Mouse (Mus musculus): ENCODE results near the gene Arid4a. TPM values are rescaled to one million over a fixed set of nuclear protein-coding genes. Genes with fewer than 3 reads are reported as not detected.

Gene Arid4a
- 44.2 and 45.8 TPM in 2 replicates for polyA plus RNA-seq (2015; fragmentation: Nextera tagmentation; extraction: Ambion mirVana)

DNA sequence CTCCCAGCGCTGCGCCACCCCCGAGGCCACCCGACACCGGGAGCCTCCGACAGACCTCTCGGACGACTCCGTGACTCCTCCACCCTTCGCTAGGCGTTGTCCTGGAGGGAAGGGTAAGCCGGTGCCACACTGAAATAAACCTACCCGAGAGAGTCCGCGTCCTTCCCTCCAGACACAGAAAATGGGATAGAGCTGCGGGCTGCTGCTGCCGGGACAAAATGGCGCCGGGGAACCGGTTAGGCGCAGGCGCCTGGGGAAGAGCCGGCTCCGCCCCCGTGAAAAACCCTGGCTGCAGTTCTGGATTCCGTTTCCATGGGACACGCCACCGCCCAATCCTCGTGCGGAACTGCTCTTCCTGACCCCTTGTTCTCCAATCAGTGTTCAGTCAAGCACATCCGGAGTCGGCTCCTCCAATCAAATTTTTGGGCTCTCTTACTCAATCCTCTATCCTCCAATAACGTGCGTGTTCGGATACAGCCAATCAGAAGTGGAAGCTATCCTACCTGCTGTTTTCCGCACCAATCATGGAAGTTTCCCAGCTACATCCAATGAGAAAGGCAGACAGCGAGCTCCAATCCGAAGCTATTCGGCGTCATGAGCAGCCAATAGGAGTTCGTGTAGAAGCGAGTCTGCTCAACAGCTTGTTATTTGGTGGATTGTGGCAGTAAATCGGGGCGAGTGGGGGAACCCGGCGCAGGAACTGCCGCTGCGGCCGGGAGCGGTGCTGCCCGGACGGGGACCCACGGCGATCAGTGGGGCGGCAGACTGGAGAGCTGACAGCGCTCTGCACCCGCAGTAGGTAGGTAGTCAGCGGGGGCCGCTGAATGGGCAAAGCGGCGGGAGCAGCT is at the start of gene Arid4a:
TSS of gene Arid4a (plus strand) at position 628 of the 848 bp plus-strand sequence.
- under 1% methylated on average over 61 of the region's 61 CpGs for WGBS
- peak within 1 kb of the TSS; percentile 98 for H3K4me3 ChIP-seq
- peaks cover 35% of the 10 kb centered on the region for H3K4me1 ChIP-seq (replicated peaks)
- H3K9me3 ChIP-seq: no peaks in the 10 kb centered on the region
- peaks cover 23% of the 10 kb centered on the region for H3K36me3 ChIP-seq
- no peaks in the 10 kb centered on the region for H3K27me3 ChIP-seq
- H3K9ac ChIP-seq: peak within 1 kb of the TSS; percentile 91
- H3K27ac ChIP-seq (replicated peaks): peak within 1 kb of the TSS; percentile 98
- peak; percentile 98 for ATAC-seq (ENCODE audit: low read depth)
- H3K4me2 ChIP-seq: peak within 1 kb of the TSS; percentile 89

- 50% methylated on average over 8 of the region's 8 CpGs for WGBS
- no peaks in the 10 kb centered on the region for H3K9me3 ChIP-seq
- no peaks in the 10 kb centered on the region for H3K27me3 ChIP-seq
- peaks cover 7% of the 10 kb centered on the region for H3K4me1 ChIP-seq (replicated peaks)
- ATAC-seq (ENCODE audit: low read depth): no peak
- H3K4me3 ChIP-seq: peak overlapping the region; percentile 61
- H3K36me3 ChIP-seq: peaks cover 22% of the 10 kb centered on the region
- peak overlapping the region; percentile 80 for H3K9ac ChIP-seq
- peak overlapping the region; percentile 56 for H3K4me2 ChIP-seq
- peak overlapping the region; percentile 90 for H3K27ac ChIP-seq (replicated peaks)
These were observed 48.2 kb upstream of the Arid4a start for GRCm38 (mm10) chr12:70967581-70967980.

GRCm38 (mm10) chr12:70968141-70968790 is 47.5 kb upstream of the Arid4a start:
- H3K4me3 ChIP-seq: peak overlapping the region; percentile 61
- peak; percentile 87 for ATAC-seq (ENCODE audit: low read depth)
- H3K9me3 ChIP-seq: no peaks in the 10 kb centered on the region
- peaks cover 7% of the 10 kb centered on the region for H3K4me1 ChIP-seq (replicated peaks)
- H3K27ac ChIP-seq (replicated peaks): peak overlapping the region; percentile 90
- peaks cover 16% of the 10 kb centered on the region for H3K36me3 ChIP-seq
- WGBS: under 1% methylated on average over 35 of the region's 35 CpGs
- no peaks in the 10 kb centered on the region for H3K27me3 ChIP-seq
- H3K4me2 ChIP-seq: peak overlapping the region; percentile 56
- H3K9ac ChIP-seq: peak overlapping the region; percentile 80

DNA sequence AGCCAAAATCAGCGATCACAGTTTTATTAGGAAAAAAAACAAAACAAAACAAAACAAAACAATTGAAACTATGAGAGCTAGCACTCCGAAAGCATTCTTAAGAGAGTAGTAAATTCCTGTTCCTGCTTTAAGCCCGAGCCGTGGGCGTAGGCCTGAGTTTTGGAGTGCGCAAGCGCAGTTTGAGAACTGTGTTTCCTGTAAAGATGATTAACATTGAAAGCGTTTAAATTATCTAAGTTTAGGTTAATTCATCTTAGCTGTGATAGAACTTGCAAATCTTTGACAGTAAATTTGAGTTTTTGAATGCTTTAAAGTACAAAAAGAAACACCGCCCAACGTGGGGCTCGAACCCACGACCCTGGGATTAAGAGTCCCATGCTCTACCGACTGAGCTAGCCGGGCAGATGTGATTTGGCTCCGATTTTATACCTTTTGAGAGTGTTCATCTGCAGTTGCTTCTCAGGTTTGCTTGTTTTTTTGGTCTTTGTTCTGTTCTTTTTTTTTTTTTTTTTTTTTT is 46.9 kb upstream of the Arid4a start:
- WGBS: under 1% methylated on average over 15 of the region's 15 CpGs

GRCm38 (mm10) chr12:70969485-70970184 is 46.2 kb upstream of the Arid4a start:
- peak overlapping the region; percentile 50; the same call in 1 of the 2 replicates for H3K9ac ChIP-seq
- peak overlapping the region; percentile 38 for H3K4me3 ChIP-seq
- H3K9me3 ChIP-seq: no peaks in the 10 kb centered on the region
- H3K27me3 ChIP-seq: no peaks in the 10 kb centered on the region
- peaks cover 2% of the 10 kb centered on the region; the same call in 1 of the 2 replicates for H3K36me3 ChIP-seq
- 4% methylated on average over 17 of the region's 17 CpGs for WGBS
- peak overlapping the region; percentile 54 for H3K4me2 ChIP-seq
- H3K27ac ChIP-seq (replicated peaks): 0 out of 2 replicates have a peak overlapping the region, but pooled peaks have one; percentile 34
- ATAC-seq (ENCODE audit: low read depth): no peak
- peaks cover 7% of the 10 kb centered on the region for H3K4me1 ChIP-seq (replicated peaks)

More for the DNA sequence above, 46.9 kb upstream of the Arid4a start:
- Histone ChIP-seq H3K36me3 (peaks cover 10% of the 10 kb centered on the region; the same call in 1 of the 2 replicates), H3K4me3 (peak overlapping the region; percentile 61), H3K27me3 (no peaks in the 10 kb centered on the region), H3K27ac (replicated peaks) (peak overlapping the region; percentile 90), H3K4me2 (peak overlapping the region; percentile 56), H3K9me3 (no peaks in the 10 kb centered on the region), H3K4me1 (replicated peaks) (peaks cover 7% of the 10 kb centered on the region), H3K9ac (peak overlapping the region; percentile 80)
- peak; percentile 70 for ATAC-seq (ENCODE audit: low read depth)

DNA sequence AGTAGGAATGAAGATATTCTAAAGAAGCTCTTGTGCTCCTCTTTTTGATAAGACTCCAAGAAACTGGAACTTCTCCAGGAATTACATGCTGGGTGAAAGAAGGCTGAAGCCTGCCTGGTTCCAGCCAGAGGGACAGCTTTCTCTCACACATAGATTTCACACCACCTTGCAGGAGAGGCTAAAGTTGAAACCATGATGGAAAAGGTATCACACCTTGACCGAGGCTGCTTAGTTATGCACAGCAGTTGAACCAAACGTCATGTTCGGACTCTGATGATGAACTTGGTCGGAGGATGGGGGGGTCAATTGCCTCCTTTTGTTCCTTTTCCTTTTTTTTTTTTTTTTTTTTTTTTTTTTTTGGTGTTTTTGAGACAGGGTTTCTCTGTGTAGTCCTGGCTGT is 42.0 kb upstream of the Arid4a start:
- Histone ChIP-seq H3K4me2 (peak overlapping the region; percentile 81), H3K27ac (replicated peaks) (peak overlapping the region; percentile 83; the same call in 1 of the 2 replicates)

DNA sequence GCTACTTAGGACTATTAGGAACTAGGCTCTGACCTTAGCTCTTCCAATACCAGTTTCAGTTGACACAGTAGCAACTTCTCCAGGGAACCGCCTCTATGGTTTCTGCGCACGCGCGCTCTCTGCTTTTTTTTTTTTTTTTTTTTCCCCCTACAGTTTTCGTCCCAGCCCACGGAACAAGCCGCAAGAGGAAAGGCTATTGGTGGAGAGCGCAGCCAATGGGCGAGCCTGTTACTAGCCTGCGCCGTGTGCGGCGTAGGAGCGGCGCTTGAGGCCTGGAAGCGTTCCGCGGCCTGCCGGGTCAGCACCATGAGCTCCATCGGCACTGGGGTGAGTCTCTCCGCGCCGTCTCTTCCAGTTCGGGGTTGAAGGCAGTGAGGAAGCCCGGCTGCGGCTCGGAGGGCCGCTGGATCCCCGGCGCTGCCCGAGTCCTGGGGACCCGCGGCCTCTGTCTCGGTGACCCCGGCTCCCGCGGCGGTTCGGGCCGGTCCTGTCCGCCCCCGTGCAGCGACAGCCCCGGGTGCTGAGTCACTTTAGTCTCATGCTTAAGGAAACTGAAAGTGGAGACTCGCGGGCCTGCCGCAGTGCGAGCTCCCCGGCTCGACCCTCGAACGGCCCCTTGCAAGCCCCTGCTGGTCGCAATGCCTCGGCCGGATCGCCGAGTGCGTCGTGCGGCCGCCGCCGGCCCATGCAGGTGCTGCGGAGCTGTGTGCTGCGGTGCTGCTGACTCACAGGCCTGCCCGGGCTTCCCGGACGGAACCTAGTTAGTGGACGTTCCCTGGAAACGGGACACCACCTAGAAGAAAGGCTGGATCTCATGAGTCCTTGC is 41.1 kb upstream of the Arid4a start, which contains the start of gene Psma3:
TSS of gene Psma3 (plus strand) at position 181 of the 826 bp plus-strand sequence.
- ATAC-seq (ENCODE audit: low read depth): peak; percentile 100
- Histone ChIP-seq H3K4me3 (peak within 1 kb of the TSS; percentile 99), H3K4me2 (peak within 1 kb of the TSS; percentile 81), H3K27ac (replicated peaks) (peak within 1 kb of the TSS; percentile 98), H3K27me3 (no peaks in the 10 kb centered on the region), H3K36me3 (peaks cover 14% of the 10 kb centered on the region), H3K4me1 (replicated peaks) (peaks cover 15% of the 10 kb centered on the region), H3K9me3 (no peaks in the 10 kb centered on the region), H3K9ac (peak within 1 kb of the TSS; percentile 98)
- under 1% methylated on average over 71 of the region's 71 CpGs for WGBS

More for the DNA sequence above, 42.0 kb upstream of the Arid4a start:
- WGBS: 90% methylated on average over 4 of the region's 4 CpGs
- Histone ChIP-seq H3K27me3 (no peaks in the 10 kb centered on the region), H3K9me3 (no peaks in the 10 kb centered on the region), H3K4me1 (replicated peaks) (peaks cover 15% of the 10 kb centered on the region), H3K36me3 (peaks cover 6% of the 10 kb centered on the region), H3K4me3 (peak overlapping the region; percentile 99; the same call in 1 of the 2 replicates), H3K9ac (no peak overlapping the region)
- no peak for ATAC-seq (ENCODE audit: low read depth)

GRCm38 (mm10) chr12:70975406-70975805 is 40.4 kb upstream of the Arid4a start:
- Histone ChIP-seq H3K4me1 (replicated peaks) (peaks cover 15% of the 10 kb centered on the region), H3K4me2 (peak overlapping the region; percentile 81), H3K27ac (replicated peaks) (peak overlapping the region; percentile 98), H3K9ac (peak overlapping the region; percentile 98), H3K27me3 (no peaks in the 10 kb centered on the region), H3K36me3 (peaks cover 20% of the 10 kb centered on the region), H3K4me3 (peak overlapping the region; percentile 99), H3K9me3 (no peaks in the 10 kb centered on the region)
- WGBS: 27% methylated on average over 10 of the region's 10 CpGs
- ATAC-seq (ENCODE audit: low read depth): no peak

GRCm38 (mm10) chr12:70975891-70976290 is 39.9 kb upstream of the Arid4a start:
- H3K9me3 ChIP-seq: no peaks in the 10 kb centered on the region
- no peak overlapping the region for H3K27ac ChIP-seq (replicated peaks)
- H3K27me3 ChIP-seq: no peaks in the 10 kb centered on the region
- peak overlapping the region; percentile 81 for H3K4me2 ChIP-seq
- peaks cover 24% of the 10 kb centered on the region for H3K36me3 ChIP-seq
- peak overlapping the region; percentile 99 for H3K4me3 ChIP-seq
- H3K4me1 ChIP-seq (replicated peaks): peaks cover 15% of the 10 kb centered on the region
- WGBS: 75% methylated on average over 3 of the region's 3 CpGs
- H3K9ac ChIP-seq: peak overlapping the region; percentile 98
- no peak for ATAC-seq (ENCODE audit: low read depth)

DNA sequence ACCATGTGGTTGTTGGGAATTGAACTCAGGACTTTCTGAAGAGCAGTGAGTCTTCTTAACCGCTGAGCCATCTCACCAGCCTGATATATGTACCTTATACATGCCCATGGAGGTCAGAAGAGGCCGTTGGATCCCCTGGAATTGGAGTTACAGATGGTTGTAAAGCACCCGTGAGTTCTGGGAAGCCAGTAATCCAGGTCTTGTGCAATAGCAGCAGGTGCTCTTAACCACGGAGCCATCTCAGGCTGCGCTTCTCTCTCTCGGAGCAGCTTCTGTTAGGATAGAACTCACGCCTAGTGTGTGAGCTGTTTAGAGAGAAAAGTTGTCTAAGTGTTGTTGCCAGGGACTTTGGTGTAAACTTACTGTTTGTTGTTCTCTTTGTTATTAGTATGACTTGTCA is 37.4 kb upstream of the Arid4a start:
- H3K4me1 ChIP-seq (replicated peaks): peaks cover 15% of the 10 kb centered on the region
- ATAC-seq (ENCODE audit: low read depth): no peak
- peaks cover 41% of the 10 kb centered on the region for H3K36me3 ChIP-seq
- no peak overlapping the region for H3K27ac ChIP-seq (replicated peaks)
- 88% methylated on average over 7 of the region's 7 CpGs for WGBS
- no peaks in the 10 kb centered on the region for H3K9me3 ChIP-seq
- no peak overlapping the region for H3K4me2 ChIP-seq
- no peaks in the 10 kb centered on the region for H3K27me3 ChIP-seq
- no peak overlapping the region for H3K4me3 ChIP-seq
- H3K9ac ChIP-seq: no peak overlapping the region

All from neural tube, embryonic 13.5 days (tissue).